Mouse (Mus musculus) small intestine, adult 2 months (tissue): ENCODE measurements around the gene Cstf1.

Experiments used
- CTCF ChIP-seq: fragments of 200-500 bp; IDR thresholded peaks from 2 replicates; pipeline ENCODE4 v1.5.1; 2012; ENCODE audit warnings: low read depth, mild to moderate bottlenecking, control low read depth, inconsistent platforms, low read length, moderate library complexity, mixed read lengths; ENCODE audit not compliant: insufficient replicate concordance, insufficient read length; ENCODE audit errors: extremely low read depth
- POLR2A ChIP-seq: fragments of 200-500 bp; IDR thresholded peaks from 2 replicates; pipeline ENCODE4 v1.6.1; 2012; ENCODE audit warnings: low read depth, mild to moderate bottlenecking, control low read depth, inconsistent platforms, low read length, moderate library complexity

GRCm38 (mm10) chr2:172393391-172394051 lies 23.0 kb downstream of the Cstf1 start, which contains the start of gene Cass4:
- TF ChIP-seq POLR2A = no peak
- no peak for TF ChIP-seq CTCF
